Mouse (Mus musculus) ovary, postnatal 36 days (tissue): ENCODE measurements at regions not wholly inside any gene's neighbourhood (a gene's known extent, or its start where the extent isn't known, plus 50 kb on each side); places are given as distances from the start of the nearest gene placed in this dataset.
A peak's percentile ranks its signal among the peaks of the same experiment; 100 is the strongest.
"Not testable (repeated sequence)": the region's sequence is repeated elsewhere in the genome, so short reads cannot be mapped to it uniquely, and the experiment has no call there.

Experiments used
- DNase-seq: peaks from one replicate; pipeline ENCODE4 v3.0.0; 2022; ENCODE audit warnings: low spot score, mixed read lengths

- peak; percentile 76 for DNase-seq
Measured at GRCm38 (mm10) chr16:31508981-31509380, 86.9 kb downstream of the Bdh1 start.

GRCm38 (mm10) chr16:31510097-31510496 is 88.0 kb downstream of the Bdh1 start:
- no peak for DNase-seq

GRCm38 (mm10) chr16:31518816-31519215 is 96.7 kb downstream of the Bdh1 start:
- DNase-seq, result no peak

- no peak for DNase-seq
Measured at GRCm38 (mm10) chr16:31520081-31520480, 98.0 kb downstream of the Bdh1 start.

- no peak for DNase-seq
Measured at GRCm38 (mm10) chr16:31521786-31522185, 99.7 kb downstream of the Bdh1 start.

- DNase-seq, result peak; percentile 23
Measured at GRCm38 (mm10) chr16:31526711-31527344, 104.7 kb downstream of the Bdh1 start.

GRCm38 (mm10) chr16:31528596-31529283 is 106.7 kb downstream of the Bdh1 start:
- DNase-seq, result no peak

GRCm38 (mm10) chr16:31529284-31529958 is 107.3 kb downstream of the Bdh1 start:
- DNase-seq, result no peak

- DNase-seq, result no peak
Measured at GRCm38 (mm10) chr16:31530090-31530489, 108.0 kb downstream of the Bdh1 start.

- no peak for DNase-seq
Measured at GRCm38 (mm10) chr16:31533196-31533777, 111.2 kb downstream of the Bdh1 start.

GRCm38 (mm10) chr16:31534923-31535523 is 112.9 kb downstream of the Bdh1 start:
- no peak for DNase-seq

- DNase-seq, result no peak
Measured at GRCm38 (mm10) chr16:31536328-31536727, 114.2 kb downstream of the Bdh1 start.

- peak; percentile 11 for DNase-seq
Measured at GRCm38 (mm10) chr16:31538606-31539005, 116.5 kb downstream of the Bdh1 start.

GRCm38 (mm10) chr16:31543499-31544170 is 119.6 kb upstream of the Dlg1 start:
- no peak for DNase-seq

- DNase-seq, result no peak
Measured at GRCm38 (mm10) chr16:31546062-31546827, 117.0 kb upstream of the Dlg1 start.

- DNase-seq, result no peak
Measured at GRCm38 (mm10) chr16:31546828-31547224, 116.4 kb upstream of the Dlg1 start.

- DNase-seq, result no peak
Measured at GRCm38 (mm10) chr16:31547391-31547790, 115.9 kb upstream of the Dlg1 start.

- no peak for DNase-seq
Measured at GRCm38 (mm10) chr16:31549975-31550374, 113.3 kb upstream of the Dlg1 start.

GRCm38 (mm10) chr16:31550539-31550938 is 112.7 kb upstream of the Dlg1 start:
- not testable (repeated sequence) for DNase-seq

GRCm38 (mm10) chr16:31551416-31552151 is 111.7 kb upstream of the Dlg1 start:
- no peak for DNase-seq
